Mouse (Mus musculus): ENCODE data around the gene Hsf2bp.

The Hsf2bp gene

DNA sequence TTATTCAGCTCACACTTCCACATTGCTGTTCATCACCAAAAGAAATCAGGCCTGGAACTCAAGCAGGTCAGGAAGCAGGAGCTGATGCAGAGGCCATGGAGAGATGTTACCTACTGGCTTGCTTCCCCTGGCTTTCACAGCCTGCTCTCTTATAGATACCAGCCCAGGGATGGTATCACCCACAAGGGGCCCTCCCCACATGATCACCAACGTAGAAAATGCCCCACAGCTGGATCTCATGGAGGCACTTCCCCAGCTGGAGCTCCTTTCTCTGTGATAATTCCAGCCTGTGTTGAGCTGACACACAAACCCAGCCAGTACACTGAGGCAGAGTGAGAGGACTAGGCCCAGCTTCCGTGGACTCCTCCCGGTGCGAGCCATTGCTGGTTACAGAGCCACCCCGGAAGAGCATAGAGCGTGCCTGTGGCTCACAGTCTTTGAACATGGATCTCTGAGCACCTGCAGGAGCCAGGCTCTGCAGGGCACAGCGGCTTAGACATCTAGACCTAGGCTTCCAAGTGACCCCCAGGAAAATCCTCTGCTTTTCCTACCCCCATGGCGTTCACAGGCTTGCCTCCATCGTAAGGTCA lies 130.9 kb downstream of the Hsf2bp start:
- DNase-seq (ENCODE audit: low spot score) = no peak

DNA sequence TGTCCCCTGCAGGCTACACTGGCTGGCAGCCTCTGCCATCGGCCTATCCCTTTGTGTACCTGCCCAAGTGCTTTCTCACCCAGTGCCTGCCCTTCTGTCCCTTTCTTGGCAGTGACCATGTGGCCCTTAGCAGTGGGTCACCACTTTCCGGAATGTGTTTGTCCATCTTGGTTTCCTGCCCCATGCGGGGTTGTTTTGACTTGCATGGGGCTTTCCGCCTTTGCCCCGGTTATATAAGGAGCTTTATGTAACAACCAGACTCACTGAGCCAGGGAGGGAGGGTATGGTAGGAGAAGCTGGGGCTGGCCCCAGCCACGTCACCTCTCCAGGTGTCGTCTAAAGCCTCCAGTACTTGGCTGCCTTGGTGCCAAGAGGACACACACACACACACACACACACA lies 132.1 kb downstream of the Hsf2bp start:
- no peak for DNase-seq (ENCODE audit: low spot score)

DNA sequence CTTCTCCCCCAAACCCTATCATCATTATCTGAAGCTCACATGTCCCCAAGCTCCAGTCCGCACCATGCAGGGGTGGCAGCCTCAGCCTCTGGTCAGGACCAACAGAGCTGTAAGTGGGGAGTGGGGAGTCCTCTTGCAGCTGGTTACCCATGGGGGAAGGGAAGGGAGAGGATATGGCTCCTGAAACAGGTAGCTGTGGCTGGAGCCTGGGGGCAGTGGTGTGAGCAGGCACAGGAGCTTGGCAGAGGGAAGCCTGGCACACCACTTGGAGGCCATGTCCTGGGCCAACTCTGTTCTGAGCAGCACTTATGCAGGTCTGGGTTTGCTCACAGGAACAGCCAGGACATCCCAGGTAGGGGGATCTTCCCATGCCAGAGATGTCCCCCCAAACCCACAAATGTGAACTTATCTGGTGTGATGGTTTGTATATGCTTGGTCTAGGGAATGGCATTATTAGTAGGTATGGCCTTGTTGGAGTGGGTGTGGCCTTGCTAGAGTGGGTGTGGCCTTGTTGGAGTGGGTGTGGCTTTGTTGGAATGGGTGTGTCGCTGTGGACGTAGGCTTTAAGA lies 133.4 kb downstream of the Hsf2bp start:
- no peak for DNase-seq (ENCODE audit: low spot score)

DNA sequence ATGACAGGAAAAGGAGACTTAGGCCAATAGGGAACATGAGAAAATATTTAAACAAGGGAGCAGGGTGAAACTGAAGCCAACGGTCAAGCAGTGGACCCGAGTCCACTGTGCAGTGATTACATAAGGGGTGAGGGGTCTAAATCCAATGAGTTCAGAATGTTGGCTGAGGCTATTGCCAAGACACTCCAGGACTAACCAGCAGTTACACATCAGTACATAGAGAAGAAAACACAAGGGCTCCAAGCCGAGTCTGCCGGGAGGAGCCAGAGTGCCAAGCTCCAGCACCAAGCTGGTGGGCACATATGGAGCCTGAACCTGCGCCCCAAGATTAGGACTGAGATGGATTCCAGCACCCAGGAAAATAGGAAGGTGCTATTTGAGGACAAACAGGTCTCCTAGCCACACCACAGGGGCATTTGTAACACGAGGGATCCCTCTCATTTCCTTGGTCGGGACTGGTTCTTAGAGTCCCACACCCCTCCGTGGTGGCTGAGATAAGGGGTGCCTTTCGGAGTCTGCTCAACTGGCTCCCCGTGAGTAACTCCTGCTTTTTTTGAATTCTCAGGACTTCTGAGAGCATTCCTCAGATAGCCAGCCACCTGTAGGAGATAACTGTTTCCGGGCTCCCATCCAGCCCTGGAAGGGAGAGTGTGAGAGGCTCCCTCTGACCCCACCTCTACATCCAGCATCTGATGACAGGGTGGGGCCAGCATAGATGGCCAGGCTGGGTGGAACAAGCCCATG lies 134.5 kb downstream of the Hsf2bp start:
- DNase-seq (ENCODE audit: low spot score) = no peak

DNA sequence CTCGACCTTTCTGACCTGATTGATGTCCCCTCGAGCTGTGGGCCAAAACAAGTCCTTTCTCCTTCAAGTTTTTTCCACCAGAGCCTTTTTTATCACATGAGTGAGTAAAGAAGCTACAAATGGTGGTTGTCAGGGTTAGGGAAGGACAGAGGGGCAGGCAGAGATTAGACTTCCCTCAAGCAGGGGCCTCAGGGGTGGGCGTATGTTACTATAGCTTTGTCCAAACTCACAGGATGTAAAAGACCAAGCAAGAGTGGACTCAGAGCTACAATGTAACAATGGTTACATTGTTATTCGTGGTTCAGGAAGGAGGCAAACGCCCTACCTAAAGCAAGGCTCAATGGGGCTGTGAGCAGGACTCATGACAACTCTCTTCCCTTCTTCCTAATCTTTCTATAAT lies 137.2 kb downstream of the Hsf2bp start:
- no peak for DNase-seq (ENCODE audit: low spot score)

DNA sequence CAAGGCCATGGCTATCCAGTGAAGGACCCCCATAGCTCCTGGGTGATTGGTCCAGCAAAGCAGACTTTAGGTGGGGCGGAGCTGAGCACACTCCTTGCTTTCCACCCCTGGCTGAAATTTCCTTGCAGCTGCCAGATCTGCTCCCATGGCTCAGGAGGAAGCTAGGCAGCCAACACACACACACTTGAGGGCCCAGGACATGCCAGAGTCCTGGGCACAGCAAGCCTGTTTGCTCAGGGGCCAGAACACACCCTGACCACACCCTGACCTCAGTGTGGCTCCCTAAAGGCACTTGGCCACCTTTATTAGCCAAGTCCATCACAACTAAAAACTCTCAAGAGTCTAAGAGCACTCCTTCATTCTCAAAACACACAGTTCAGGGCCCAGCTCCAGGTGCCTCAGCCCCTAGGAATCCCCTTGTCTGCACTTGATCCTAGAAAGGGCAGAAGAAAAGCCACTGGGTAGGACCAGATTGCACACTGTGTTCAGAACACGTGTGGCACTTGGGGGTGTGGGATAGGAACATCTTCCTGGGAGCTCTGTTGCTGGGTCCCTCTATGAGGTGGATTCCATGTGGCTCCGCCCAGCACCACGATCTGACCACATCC lies 138.9 kb downstream of the Hsf2bp start:
- no peak for DNase-seq (ENCODE audit: low spot score)

DNA sequence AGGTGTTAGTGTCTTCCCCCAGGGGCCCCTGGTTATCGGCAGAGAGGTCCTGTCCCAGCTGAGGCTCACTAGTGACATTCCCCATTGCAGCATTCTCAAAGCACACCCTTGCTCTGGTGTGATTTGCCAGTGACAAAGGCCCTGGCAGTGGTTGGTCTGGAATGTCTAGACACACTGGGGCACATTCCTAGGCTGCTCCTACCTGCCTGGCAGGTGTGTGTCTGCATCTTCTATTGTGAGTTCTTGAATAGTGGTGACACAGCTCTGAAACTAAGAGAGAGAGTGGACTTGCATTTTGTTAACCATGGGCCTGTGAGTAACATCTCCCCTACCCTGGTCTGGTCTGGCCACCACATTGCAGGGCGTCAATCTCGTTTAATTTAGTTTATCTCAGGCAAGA lies 139.4 kb downstream of the Hsf2bp start:
- DNase-seq (ENCODE audit: low spot score) = no peak

DNA sequence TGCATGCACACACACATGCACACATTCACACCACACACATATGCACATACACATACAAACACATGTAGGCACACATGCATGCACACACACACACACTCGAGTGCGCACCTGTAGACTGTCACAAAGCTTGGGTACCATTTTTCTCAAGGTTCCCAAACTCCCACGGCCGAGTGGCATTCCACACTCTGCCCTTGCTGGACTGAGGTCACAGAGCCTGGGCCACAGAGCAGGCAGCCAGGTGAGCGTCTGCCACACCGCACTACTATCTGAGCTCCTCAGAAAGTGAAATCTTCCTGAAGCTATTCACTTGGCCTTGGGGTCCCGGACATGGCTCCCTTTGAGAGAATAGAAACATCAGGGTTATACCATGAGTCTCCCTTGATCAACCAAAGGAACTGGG lies 139.8 kb downstream of the Hsf2bp start:
- DNase-seq (ENCODE audit: low spot score) = no peak
